23 mouse cellular contexts compared by ENCODE assay signal in genomic region chr1:146358301-146358700, GRCm38 (mm10).
DNase-seq lines count a peak whose midpoint lies in the region; ATAC-seq lines count a peak whose summit lies in the region.
"Had no signal": no experiment of that assay in that cellular context is flagged by ENCODE, and none has a peak within 500 bp of the region (broad histone marks: within the 10 kb centered on the region; RNA-seq: fewer than 3 reads in every experiment).

No protein-coding gene starts in this region.

- H3K36me3 ChIP-seq in kidney, embryonic 15.5 days, result no peaks in the 10 kb centered on the region
- H3K36me3 ChIP-seq: G1E had no signal

- no peak for ATAC-seq in cerebellum, adult (ENCODE audit: insufficient number of reproducible peaks, low FRiP score, low TSS enrichment)
- ATAC-seq in kidney, embryonic 15.5 days (replicated peaks; ENCODE audit: low FRiP score), result no peak
- ATAC-seq: activated CD4-positive, CD25-positive, alpha-beta regulatory T cell, adult 4 months; CD4-positive, CD25-positive, alpha-beta regulatory T cell, adult 4 months; Patski had no signal

- H3K27me3 ChIP-seq in kidney, embryonic 15.5 days, result no peaks in the 10 kb centered on the region
- H3K27me3 ChIP-seq: CH12.LX, Patski had no signal

- H3K27ac ChIP-seq in kidney, embryonic 15.5 days, result no peak overlapping the region

- H3K4me3 ChIP-seq in kidney, embryonic 15.5 days (replicated peaks), result no peak overlapping the region

- no peak overlapping the region for H3K4me2 ChIP-seq in kidney, embryonic 15.5 days

- DNase-seq in cerebellum, postnatal 10 days, result peak; percentile 51 to 69
- peak; percentile 39 to 76 for DNase-seq in cerebellum, postnatal 14 days
- DNase-seq in cerebellum, adult 18-20 months, result no peak
- peak; percentile 13 to 25 for DNase-seq in cerebellum, postnatal 25 days
- DNase-seq in cerebellum, adult 9-10 months, result no peak
- DNase-seq in brain, adult 2 months (ENCODE audit: low read depth, low spot score), result peak; percentile 2
- DNase-seq: adrenal gland, adult 2 months; adrenal gland, adult 8-10 months; adrenal gland, postnatal 10 days; adrenal gland, postnatal 14 days; adrenal gland, postnatal 25 days; adrenal gland, postnatal 36 days; B cell, adult 2 months; cerebellum, adult 11 months; cerebellum, adult 11-12 months; cerebellum, adult 8-10 months had no signal

- H3K9me3 ChIP-seq in kidney, embryonic 15.5 days (replicated peaks), result no peaks in the 10 kb centered on the region

- no peaks in the 10 kb centered on the region for H3K4me1 ChIP-seq in kidney, embryonic 15.5 days

- H3K9ac ChIP-seq in kidney, embryonic 15.5 days, result no peak overlapping the region

Comparison
In these comparisons a context has a peak if more than half of its experiments do, and no peak if none do; other contexts are left out.
1. DNase-seq: peak in cerebellum, postnatal 10 days (2 of 2), cerebellum, postnatal 14 days (2 of 2), cerebellum, postnatal 25 days (2 of 2) and brain, adult 2 months (single experiment); none in cerebellum, adult 18-20 months (0 of 2) and cerebellum, adult 9-10 months (single experiment).